Mouse (Mus musculus): Measurements from ENCODE around the gene Gm9817. TPM values are rescaled to one million over a fixed set of nuclear protein-coding genes. Genes with fewer than 3 reads are reported as not detected.

Gene Gm9817
- polyA plus RNA-seq, 1 experiment from 2014 or later, result not detected

- H3K9me3 ChIP-seq (ENCODE audit: control insufficient read depth, low read length), result no peaks in the 10 kb centered on the region
- H3K4me2 ChIP-seq (ENCODE audit: low read length), result no peak overlapping the region
- H3K4me1 ChIP-seq (replicated peaks; ENCODE audit: control insufficient read depth, insufficient read depth, low read length), result no peaks in the 10 kb centered on the region
- no peak overlapping the region for H3K9ac ChIP-seq (ENCODE audit: low read length)
- H3K36me3 ChIP-seq (ENCODE audit: control insufficient read depth, insufficient read depth, low read length), result no peaks in the 10 kb centered on the region
- ATAC-seq (replicated peaks; ENCODE audit: low FRiP score, low TSS enrichment, low read depth) (no peak), DNase-seq (ENCODE audit: low spot score) (peak; percentile 28)
- no peak overlapping the region for H3K27ac ChIP-seq (ENCODE audit: low read depth)
- 79% methylated on average over 6 of the region's 6 CpGs for WGBS
- H3K27me3 ChIP-seq (replicated peaks; ENCODE audit: control insufficient read depth, insufficient read depth, low read length), result no peaks in the 10 kb centered on the region
- no peak overlapping the region for H3K4me3 ChIP-seq (ENCODE audit: low read depth, low read length)
These were observed 8.1 kb upstream of the Gm9817 start for GRCm38 (mm10) chr13:45070366-45070765.

- Histone ChIP-seq H3K9me3 (ENCODE audit: control insufficient read depth, low read length) (no peaks in the 10 kb centered on the region), H3K4me3 (ENCODE audit: low read depth, low read length) (no peak overlapping the region), H3K4me1 (replicated peaks; ENCODE audit: control insufficient read depth, insufficient read depth, low read length) (no peaks in the 10 kb centered on the region), H3K27ac (ENCODE audit: low read depth) (no peak overlapping the region), H3K9ac (ENCODE audit: low read length) (no peak overlapping the region), H3K27me3 (replicated peaks; ENCODE audit: control insufficient read depth, insufficient read depth, low read length) (no peaks in the 10 kb centered on the region), H3K36me3 (ENCODE audit: control insufficient read depth, insufficient read depth, low read length) (no peaks in the 10 kb centered on the region), H3K4me2 (ENCODE audit: low read length) (no peak overlapping the region)
- ATAC-seq (replicated peaks; ENCODE audit: low FRiP score, low TSS enrichment, low read depth), result no peak
- no peak for DNase-seq (ENCODE audit: low spot score)
These were observed 3.5 kb upstream of the Gm9817 start for GRCm38 (mm10) chr13:45075012-45075411.

- 95% methylated on average over 2 of the region's 2 CpGs for WGBS
These were observed 2.8 kb upstream of the Gm9817 start for GRCm38 (mm10) chr13:45075715-45076114.

GRCm38 (mm10) chr13:45080771-45081170, 2.3 kb downstream of the Gm9817 start:
- Histone ChIP-seq H3K27ac (ENCODE audit: low read depth) (no peak overlapping the region), H3K9ac (ENCODE audit: low read length) (no peak overlapping the region), H3K4me1 (replicated peaks; ENCODE audit: control insufficient read depth, insufficient read depth, low read length) (peaks cover 9% of the 10 kb centered on the region), H3K27me3 (replicated peaks; ENCODE audit: control insufficient read depth, insufficient read depth, low read length) (no peaks in the 10 kb centered on the region), H3K9me3 (ENCODE audit: control insufficient read depth, low read length) (no peaks in the 10 kb centered on the region), H3K36me3 (ENCODE audit: control insufficient read depth, insufficient read depth, low read length) (no peaks in the 10 kb centered on the region), H3K4me3 (ENCODE audit: low read depth, low read length) (no peak overlapping the region), H3K4me2 (ENCODE audit: low read length) (no peak overlapping the region)
- 97% methylated on average over 3 of the region's 3 CpGs for WGBS
- no peak for ATAC-seq (replicated peaks; ENCODE audit: low FRiP score, low TSS enrichment, low read depth)
- DNase-seq (ENCODE audit: low spot score), result no peak

More at GRCm38 (mm10) chr13:45075715-45076114, 2.8 kb upstream of the Gm9817 start:
- DNase-seq (ENCODE audit: low spot score) (no peak), ATAC-seq (replicated peaks; ENCODE audit: low FRiP score, low TSS enrichment, low read depth) (no peak)
- H3K9me3 ChIP-seq (ENCODE audit: control insufficient read depth, low read length), result no peaks in the 10 kb centered on the region
- H3K9ac ChIP-seq (ENCODE audit: low read length), result no peak overlapping the region
- H3K27me3 ChIP-seq (replicated peaks; ENCODE audit: control insufficient read depth, insufficient read depth, low read length), result no peaks in the 10 kb centered on the region
- no peak overlapping the region for H3K4me2 ChIP-seq (ENCODE audit: low read length)
- no peaks in the 10 kb centered on the region for H3K4me1 ChIP-seq (replicated peaks; ENCODE audit: control insufficient read depth, insufficient read depth, low read length)
- no peak overlapping the region for H3K27ac ChIP-seq (ENCODE audit: low read depth)
- H3K36me3 ChIP-seq (ENCODE audit: control insufficient read depth, insufficient read depth, low read length), result no peaks in the 10 kb centered on the region
- H3K4me3 ChIP-seq (ENCODE audit: low read depth, low read length), result no peak overlapping the region

GRCm38 (mm10) chr13:45083696-45084095, 5.2 kb downstream of the Gm9817 start:
- no peak for DNase-seq (ENCODE audit: low spot score)
- Histone ChIP-seq H3K4me2 (ENCODE audit: low read length) (no peak overlapping the region), H3K27ac (ENCODE audit: low read depth) (no peak overlapping the region), H3K9me3 (ENCODE audit: control insufficient read depth, low read length) (no peaks in the 10 kb centered on the region), H3K4me1 (replicated peaks; ENCODE audit: control insufficient read depth, insufficient read depth, low read length) (peaks cover 9% of the 10 kb centered on the region), H3K36me3 (ENCODE audit: control insufficient read depth, insufficient read depth, low read length) (no peaks in the 10 kb centered on the region), H3K9ac (ENCODE audit: low read length) (no peak overlapping the region), H3K4me3 (ENCODE audit: low read depth, low read length) (no peak overlapping the region), H3K27me3 (replicated peaks; ENCODE audit: control insufficient read depth, insufficient read depth, low read length) (no peaks in the 10 kb centered on the region)
- 14% methylated on average over 5 of the region's 5 CpGs for WGBS
- no peak for ATAC-seq (replicated peaks; ENCODE audit: low FRiP score, low TSS enrichment, low read depth)

- no peaks in the 10 kb centered on the region for H3K9me3 ChIP-seq (ENCODE audit: control insufficient read depth, low read length)
- peak; percentile 83 for ATAC-seq (replicated peaks; ENCODE audit: low FRiP score, low TSS enrichment, low read depth)
- 13% methylated on average over 2 of the region's 2 CpGs for WGBS
- H3K27ac ChIP-seq (ENCODE audit: low read depth), result peak overlapping the region; percentile 51; the same call in 1 of the 2 replicates
- no peak overlapping the region for H3K4me3 ChIP-seq (ENCODE audit: low read depth, low read length)
- peak; percentile 59 for DNase-seq (ENCODE audit: low spot score)
- no peaks in the 10 kb centered on the region for H3K36me3 ChIP-seq (ENCODE audit: control insufficient read depth, insufficient read depth, low read length)
- peaks cover 2% of the 10 kb centered on the region; the same call in 1 of the 2 replicates for H3K4me1 ChIP-seq (replicated peaks; ENCODE audit: control insufficient read depth, insufficient read depth, low read length)
- H3K27me3 ChIP-seq (replicated peaks; ENCODE audit: control insufficient read depth, insufficient read depth, low read length), result no peaks in the 10 kb centered on the region
- no peak overlapping the region for H3K4me2 ChIP-seq (ENCODE audit: low read length)
- H3K9ac ChIP-seq (ENCODE audit: low read length), result no peak overlapping the region
These were observed 10.3 kb downstream of the Gm9817 start for GRCm38 (mm10) chr13:45088796-45089221.

- 52% methylated on average over 13 of the region's 13 CpGs for WGBS
- DNase-seq (ENCODE audit: low spot score), result no peak
These were observed 11.4 kb downstream of the Gm9817 start for GRCm38 (mm10) chr13:45089846-45090245.

GRCm38 (mm10) chr13:45092816-45093215, 14.3 kb downstream of the Gm9817 start:
- Histone ChIP-seq H3K4me2 (ENCODE audit: low read length) (no peak overlapping the region), H3K27ac (ENCODE audit: low read depth) (no peak overlapping the region), H3K9me3 (ENCODE audit: control insufficient read depth, low read length) (no peaks in the 10 kb centered on the region), H3K27me3 (replicated peaks; ENCODE audit: control insufficient read depth, insufficient read depth, low read length) (no peaks in the 10 kb centered on the region), H3K36me3 (ENCODE audit: control insufficient read depth, insufficient read depth, low read length) (no peaks in the 10 kb centered on the region), H3K4me3 (ENCODE audit: low read depth, low read length) (no peak overlapping the region), H3K4me1 (replicated peaks; ENCODE audit: control insufficient read depth, insufficient read depth, low read length) (no peaks in the 10 kb centered on the region; the same call in 1 of the 2 replicates), H3K9ac (ENCODE audit: low read length) (no peak overlapping the region)
- ATAC-seq (replicated peaks; ENCODE audit: low FRiP score, low TSS enrichment, low read depth), result no peak
- no peak for DNase-seq (ENCODE audit: low spot score)
- WGBS, result 80% methylated on average over 4 of the region's 4 CpGs

More at GRCm38 (mm10) chr13:45089846-45090245, 11.4 kb downstream of the Gm9817 start:
- H3K36me3 ChIP-seq (ENCODE audit: control insufficient read depth, insufficient read depth, low read length), result no peaks in the 10 kb centered on the region
- no peaks in the 10 kb centered on the region for H3K27me3 ChIP-seq (replicated peaks; ENCODE audit: control insufficient read depth, insufficient read depth, low read length)
- no peak overlapping the region for H3K4me3 ChIP-seq (ENCODE audit: low read depth, low read length)
- no peak for ATAC-seq (replicated peaks; ENCODE audit: low FRiP score, low TSS enrichment, low read depth)
- H3K4me2 ChIP-seq (ENCODE audit: low read length), result no peak overlapping the region
- H3K9ac ChIP-seq (ENCODE audit: low read length), result no peak overlapping the region
- no peaks in the 10 kb centered on the region for H3K9me3 ChIP-seq (ENCODE audit: control insufficient read depth, low read length)
- H3K4me1 ChIP-seq (replicated peaks; ENCODE audit: control insufficient read depth, insufficient read depth, low read length), result no peaks in the 10 kb centered on the region; the same call in 1 of the 2 replicates
- no peak overlapping the region for H3K27ac ChIP-seq (ENCODE audit: low read depth)

- no peak overlapping the region for H3K9ac ChIP-seq (ENCODE audit: low read length)
- H3K4me3 ChIP-seq (ENCODE audit: low read depth, low read length), result no peak overlapping the region
- no peak for ATAC-seq (replicated peaks; ENCODE audit: low FRiP score, low TSS enrichment, low read depth)
- no peak overlapping the region for H3K4me2 ChIP-seq (ENCODE audit: low read length)
- H3K27me3 ChIP-seq (replicated peaks; ENCODE audit: control insufficient read depth, insufficient read depth, low read length), result no peaks in the 10 kb centered on the region
- DNase-seq (ENCODE audit: low spot score), result no peak
- no peaks in the 10 kb centered on the region for H3K9me3 ChIP-seq (ENCODE audit: control insufficient read depth, low read length)
- H3K36me3 ChIP-seq (ENCODE audit: control insufficient read depth, insufficient read depth, low read length), result no peaks in the 10 kb centered on the region
- 84% methylated on average over 9 of the region's 9 CpGs for WGBS
- no peaks in the 10 kb centered on the region for H3K4me1 ChIP-seq (replicated peaks; ENCODE audit: control insufficient read depth, insufficient read depth, low read length)
- H3K27ac ChIP-seq (ENCODE audit: low read depth), result no peak overlapping the region
These were observed 16.5 kb downstream of the Gm9817 start for GRCm38 (mm10) chr13:45095028-45095427.
